In genomic region chr15:12084859-12085258, GRCm38 (mm10) we compare ENCODE assay signal across 9 mouse cellular contexts. TPM values are rescaled to one million over a fixed set of nuclear protein-coding genes. Genes with fewer than 3 reads are reported as not detected.
DNase-seq lines count a peak whose midpoint lies in the region; ATAC-seq and TF ChIP-seq lines count a peak whose summit lies in the region.
"Had no signal": no experiment of that assay in that cellular context is flagged by ENCODE, and none has a peak within 500 bp of the region (broad histone marks: within the 10 kb centered on the region; RNA-seq: fewer than 3 reads in every experiment).

No protein-coding gene starts in this region.

- H3K9ac ChIP-seq in liver, adult 2 months (ENCODE audit: low read depth, low read length), result no peak overlapping the region
- no peak overlapping the region for H3K9ac ChIP-seq in liver, embryonic 11.5 days (ENCODE audit: low read depth, low read length)
- H3K9ac ChIP-seq in hindbrain, postnatal 0 days (replicated peaks; ENCODE audit: low read length), result no peak overlapping the region
- H3K9ac ChIP-seq: heart, embryonic 13.5 days had no signal

- H3K27me3 ChIP-seq in liver, adult 2 months (ENCODE audit: control insufficient read depth, insufficient read depth, low read length), result no peaks in the 10 kb centered on the region
- no peaks in the 10 kb centered on the region for H3K27me3 ChIP-seq in liver, embryonic 11.5 days (replicated peaks; ENCODE audit: control insufficient read depth, insufficient read depth, low read length)
- H3K27me3 ChIP-seq in hindbrain, postnatal 0 days (ENCODE audit: insufficient read depth, low read length), result no peaks in the 10 kb centered on the region
- H3K27me3 ChIP-seq: heart, embryonic 13.5 days had no signal

- 77% methylated on average over 4 of the region's 4 CpGs for WGBS in liver, adult 2 months
- WGBS in liver, embryonic 11.5 days, result 74% methylated on average over 4 of the region's 4 CpGs
- 77% methylated on average over 4 of the region's 4 CpGs for WGBS in hindbrain, postnatal 0 days

- no peak for ATAC-seq in liver, embryonic 11.5 days (replicated peaks; ENCODE audit: low FRiP score)
- peak; percentile 66 for ATAC-seq in activated CD4-positive, CD25-positive, alpha-beta regulatory T cell, adult 4 months
- ATAC-seq in hindbrain, postnatal 0 days, result peak; percentile 71

- TF ChIP-seq POLR2A in liver, adult 2 months (IDR thresholded peaks at IDR 0.05; ENCODE audit: extremely low read depth, insufficient read depth, low read length), result no peak

- no peaks in the 10 kb centered on the region for H3K36me3 ChIP-seq in liver, adult 2 months (ENCODE audit: control insufficient read depth, insufficient read depth, low read length)
- H3K36me3 ChIP-seq in liver, embryonic 11.5 days (ENCODE audit: control insufficient read depth, insufficient read depth, low read length), result no peaks in the 10 kb centered on the region
- H3K36me3 ChIP-seq in hindbrain, postnatal 0 days (ENCODE audit: insufficient read depth, low read length), result no peaks in the 10 kb centered on the region
- H3K36me3 ChIP-seq: heart, embryonic 13.5 days had no signal

- no peak overlapping the region for H3K4me2 ChIP-seq in liver, embryonic 11.5 days
- H3K4me2 ChIP-seq in hindbrain, postnatal 0 days (ENCODE audit: low read depth, low read length), result no peak overlapping the region
- H3K4me2 ChIP-seq: heart, embryonic 13.5 days had no signal

- no peaks in the 10 kb centered on the region for H3K9me3 ChIP-seq in liver, embryonic 11.5 days (ENCODE audit: control insufficient read depth, low read length)
- H3K9me3 ChIP-seq in hindbrain, postnatal 0 days (ENCODE audit: low read length), result no peaks in the 10 kb centered on the region
- H3K9me3 ChIP-seq: heart, embryonic 13.5 days had no signal

- peak; percentile 63 for TF ChIP-seq CTCF in liver, adult 2 months (IDR thresholded peaks at IDR 0.05; ENCODE audit: low read depth, low read length)
- peak; percentile 76 for TF ChIP-seq CTCF in hindbrain, postnatal 0 days (IDR thresholded peaks at IDR 0.05; ENCODE audit: low read depth)

- H3K4me3 ChIP-seq in liver, adult 2 months (ENCODE audit: insufficient read depth, low read depth, low read length), result no peak overlapping the region
- H3K4me3 ChIP-seq in liver, embryonic 11.5 days (ENCODE audit: low read depth, low read length), result no peak overlapping the region
- H3K4me3 ChIP-seq in hindbrain, postnatal 0 days (ENCODE audit: low read length), result no peak overlapping the region
- H3K4me3 ChIP-seq: heart, embryonic 13.5 days had no signal

- H3K79me2 ChIP-seq in liver, adult 2 months (ENCODE audit: control insufficient read depth, insufficient read depth, low read length), result no peaks in the 10 kb centered on the region

- no peaks in the 10 kb centered on the region for H3K4me1 ChIP-seq in liver, adult 2 months (ENCODE audit: control insufficient read depth, insufficient read depth, low read length)
- H3K4me1 ChIP-seq in liver, embryonic 11.5 days (replicated peaks; ENCODE audit: control insufficient read depth, insufficient read depth, low read length), result no peaks in the 10 kb centered on the region
- H3K4me1 ChIP-seq in hindbrain, postnatal 0 days (ENCODE audit: insufficient read depth, low read length), result no peaks in the 10 kb centered on the region

- no peak overlapping the region for H3K27ac ChIP-seq in liver, adult 2 months (replicated peaks; ENCODE audit: insufficient read depth, low read depth, low read length)
- H3K27ac ChIP-seq in liver, embryonic 11.5 days (ENCODE audit: low read depth, low read length), result no peak overlapping the region
- H3K27ac ChIP-seq in hindbrain, postnatal 0 days, result no peak overlapping the region
- H3K27ac ChIP-seq: heart, embryonic 13.5 days had no signal

- peak; percentile 31 for DNase-seq in liver, adult 2 months (ENCODE audit: extremely low read depth, low read depth, low spot score)
- no peak for DNase-seq in liver, embryonic 11.5 days (ENCODE audit: low spot score)
- peak; percentile 63 for DNase-seq in embryo, embryonic 11 days
- peak; percentile 70 for DNase-seq in hindbrain, postnatal 0 days (ENCODE audit: low spot score)
- DNase-seq in lung, adult 18-20 months, result peak; percentile 21 to 66
- peak; percentile 53 for DNase-seq in retina, embryonic 14.5 days (ENCODE audit: low spot score)
- DNase-seq in frontal cortex, postnatal 25 days (ENCODE audit: low spot score in 2 of 2), result no peak

RNA-seq across cellular contexts. Expression of gene Zfr, which starts 32.8 kb away (rescaled TPM):
- 34.2 and 36.7 TPM in 2 replicates for total RNA-seq in liver, adult 2 months (2014; rRNA removed)
- polyA plus RNA-seq in liver, adult 2 months (2012; rRNA removed), result 46.2 and 61.6 TPM in 2 replicates
- 86.0 and 87.3 TPM in 2 replicates for polyA plus RNA-seq in liver, embryonic 11.5 days (2014; fragmentation: Nextera tagmentation; extraction: Ambion mirVana)
- polyA plus RNA-seq in activated CD4-positive, CD25-positive, alpha-beta regulatory T cell, adult 4 months (2017; shearing (Covaris generic)), result 100 to 1,000 TPM; 168 to 169 TPM
- total RNA-seq in hindbrain, postnatal 0 days (2014; rRNA removed), result 266 and 281 TPM in 2 replicates
- 196 and 219 TPM in 2 replicates for polyA plus RNA-seq in hindbrain, postnatal 0 days (2015; fragmentation: Nextera tagmentation; extraction: Ambion mirVana)

Comparison
In these comparisons a context has a peak if more than half of its experiments do, and no peak if none do; other contexts are left out.
1. DNase-seq: peak in liver, adult 2 months (single experiment), embryo, embryonic 11 days (single experiment), hindbrain, postnatal 0 days (single experiment), lung, adult 18-20 months (2 of 2) and retina, embryonic 14.5 days (single experiment); none in liver, embryonic 11.5 days (single experiment) and frontal cortex, postnatal 25 days (0 of 2).